Mouse (Mus musculus) ES-E14 (cell line): ENCODE data around the gene Cblb.

Source experiments
- CHD2 ChIP-seq: IDR thresholded peaks from 2 replicates; pipeline ENCODE4 v1.6.1; 2014; ENCODE audit warnings: mild to moderate bottlenecking, low read depth, low read length, inconsistent platforms
- HCFC1 ChIP-seq: IDR thresholded peaks from 2 replicates; pipeline ENCODE4 v1.6.1; 2012; ENCODE audit warnings: low read length, inconsistent platforms, borderline replicate concordance; ENCODE audit not compliant: insufficient read depth
- ZNF384 ChIP-seq: IDR thresholded peaks from 2 replicates; pipeline ENCODE4 v1.6.1; 2012; ENCODE audit warnings: low read depth, low read length, inconsistent platforms

DNA sequence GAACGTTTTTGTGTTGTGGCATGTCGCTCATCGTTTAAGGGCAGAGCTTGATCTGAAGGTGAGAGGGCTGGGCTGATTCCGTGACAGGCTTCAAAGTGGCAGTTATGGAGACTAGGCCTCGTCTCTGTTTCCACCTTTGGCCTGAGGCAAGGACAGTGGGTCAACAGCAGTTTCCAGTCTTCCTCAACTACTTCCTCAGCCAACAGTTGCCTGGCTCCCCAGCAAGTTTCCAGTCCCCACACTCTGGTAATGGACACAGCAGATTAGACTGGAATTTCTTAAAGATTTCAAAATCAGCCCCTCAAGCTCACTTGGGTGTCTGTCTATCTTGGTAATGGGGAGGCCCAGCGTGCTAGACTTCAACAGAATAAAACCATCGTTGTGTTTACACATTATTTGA lies 198.4 kb downstream of the Cblb start:
- TF ChIP-seq CHD2 (no peak), ZNF384 (no peak), HCFC1 (no peak)
